Mouse (Mus musculus) stomach, postnatal 0 days (tissue): ENCODE data around the gene Slc31a2.

Source experiments
- CTCF ChIP-seq: IDR thresholded peaks from 2 replicates; pipeline ENCODE4 v1.5.1; 2016; ENCODE audit warnings: antibody characterized with exemption, low read depth, mild to moderate bottlenecking, moderate library complexity
- EP300 ChIP-seq: optimal IDR thresholded peaks from 2 replicates; pipeline ENCODE3; 2016; ENCODE audit warnings: antibody characterized with exemption

- TF ChIP-seq CTCF = no peak
- TF ChIP-seq EP300 = no peak
Measured at GRCm38 (mm10) chr4:62285576-62285975, 23.2 kb downstream of the Slc31a2 start.
